Comparison of ENCODE assay signal across 8 mouse cellular contexts in the genomic region with DNA sequence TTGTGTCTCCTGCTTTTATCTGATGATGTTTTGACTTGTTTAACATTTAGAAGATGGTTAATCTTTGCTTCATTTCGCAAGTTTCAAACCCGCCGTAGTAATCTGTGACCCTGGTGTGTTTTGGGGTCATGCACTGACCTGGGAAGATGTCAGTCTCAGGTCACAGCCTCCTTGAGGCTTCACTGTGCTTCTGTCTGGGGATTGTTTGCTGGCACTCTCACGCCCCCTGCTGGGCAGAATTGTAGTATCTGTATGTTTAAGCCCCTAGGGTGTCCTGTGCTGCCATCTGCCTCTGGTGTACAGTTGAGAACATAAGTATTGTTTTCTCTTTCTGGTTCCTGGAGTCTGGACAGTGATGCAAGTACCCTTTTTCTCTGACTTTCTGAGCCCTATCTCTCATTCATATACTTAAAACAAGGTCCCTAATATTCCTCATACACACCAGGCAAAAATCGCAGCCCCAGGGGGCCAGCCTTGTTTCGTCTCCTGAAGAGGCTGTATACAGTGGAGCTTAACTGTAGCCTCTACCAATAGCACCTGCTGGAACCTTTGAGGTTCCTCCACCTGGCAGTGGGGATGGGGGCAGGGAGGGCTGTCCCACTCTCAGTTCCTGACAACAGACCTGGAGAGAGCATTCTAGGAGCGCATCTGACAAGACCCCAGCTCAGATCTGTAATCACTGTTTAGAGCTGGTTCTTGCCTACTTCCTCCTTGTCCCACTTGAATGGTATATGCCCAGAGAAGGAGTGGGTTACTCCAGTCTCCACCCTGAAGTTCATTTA. TPM values are rescaled to one million over a fixed set of nuclear protein-coding genes. Genes with fewer than 3 reads are reported as not detected.
A peak's percentile ranks its signal among the peaks of the same experiment; 100 is the strongest.
DNase-seq lines count a peak whose midpoint lies in the region; ATAC-seq and TF ChIP-seq lines count a peak whose summit lies in the region.

No protein-coding gene starts in this region.

- H3K27me3 ChIP-seq in embryonic facial prominence, embryonic 11.5 days (ENCODE audit: control insufficient read depth, insufficient read depth, low read length) = no peaks in the 10 kb centered on the region
- no peaks in the 10 kb centered on the region for H3K27me3 ChIP-seq in limb, embryonic 14.5 days (ENCODE audit: control insufficient read depth, insufficient read depth, low read length)
- H3K27me3 ChIP-seq in splenic B cell, adult 2 months (ENCODE audit: control insufficient read depth, insufficient read depth, low read length, poor library complexity, severe bottlenecking) = no peaks in the 10 kb centered on the region; the same call in 1 of the 2 replicates

- DNase-seq in A20 (ENCODE audit: low read depth, low spot score) = peak; percentile 74
- DNase-seq in adrenal gland, postnatal 25 days = peak; percentile 80
- peak; percentile 74 for DNase-seq in embryonic facial prominence, embryonic 11.5 days (ENCODE audit: low spot score)
- DNase-seq in heart, adult 8-10 months (ENCODE audit: low spot score) = peak; percentile 80
- DNase-seq in kidney, adult 9 months = peak; percentile 86
- DNase-seq in limb, embryonic 14.5 days (ENCODE audit: low spot score) = peak; percentile 69
- DNase-seq in natural killer cell, adult 2 months (ENCODE audit: low spot score in 2 of 2) = peak; percentile 46 to 81
- peak; percentile 90 for DNase-seq in splenic B cell, adult 2 months (ENCODE audit: low read depth, low spot score)

- no peak overlapping the region for H3K9ac ChIP-seq in embryonic facial prominence, embryonic 11.5 days (replicated peaks; ENCODE audit: low read length)
- no peak overlapping the region for H3K9ac ChIP-seq in limb, embryonic 14.5 days (ENCODE audit: low read depth, low read length, severe bottlenecking)

- no peaks in the 10 kb centered on the region for H3K9me3 ChIP-seq in embryonic facial prominence, embryonic 11.5 days (replicated peaks; ENCODE audit: control insufficient read depth, low read length)
- no peaks in the 10 kb centered on the region for H3K9me3 ChIP-seq in limb, embryonic 14.5 days (ENCODE audit: control insufficient read depth, low read length)

- TF ChIP-seq POLR2A in limb, embryonic 14.5 days (IDR thresholded peaks at IDR 0.05; ENCODE audit: borderline replicate concordance, extremely low read depth, insufficient read depth, insufficient read length) = no peak

- no peak overlapping the region for H3K4me2 ChIP-seq in embryonic facial prominence, embryonic 11.5 days (ENCODE audit: low read depth, low read length)
- H3K4me2 ChIP-seq in limb, embryonic 14.5 days (replicated peaks; ENCODE audit: low read depth, low read length, severe bottlenecking) = no peak overlapping the region

- H3K4me1 ChIP-seq in embryonic facial prominence, embryonic 11.5 days (ENCODE audit: control insufficient read depth, insufficient read depth, low read length) = no peaks in the 10 kb centered on the region
- H3K4me1 ChIP-seq in limb, embryonic 14.5 days (ENCODE audit: control insufficient read depth, insufficient read depth, low read length) = no peaks in the 10 kb centered on the region

- 64% methylated on average over 7 of the region's 7 CpGs for WGBS in embryonic facial prominence, embryonic 11.5 days
- 69% methylated on average over 7 of the region's 7 CpGs for WGBS in limb, embryonic 14.5 days

- H3K27ac ChIP-seq in embryonic facial prominence, embryonic 11.5 days (replicated peaks; ENCODE audit: low read depth, low read length) = no peak overlapping the region
- H3K27ac ChIP-seq in limb, embryonic 14.5 days (replicated peaks; ENCODE audit: low read depth, low read length) = no peak overlapping the region

- H3K4me3 ChIP-seq in embryonic facial prominence, embryonic 11.5 days (ENCODE audit: low read depth, low read length) = no peak overlapping the region
- no peak overlapping the region for H3K4me3 ChIP-seq in limb, embryonic 14.5 days (replicated peaks; ENCODE audit: low read length)

- no peaks in the 10 kb centered on the region; the same call in 1 of the 2 replicates for H3K36me3 ChIP-seq in embryonic facial prominence, embryonic 11.5 days (replicated peaks; ENCODE audit: control insufficient read depth, insufficient read depth, low read depth, low read length)
- peaks cover 65% of the 10 kb centered on the region for H3K36me3 ChIP-seq in limb, embryonic 14.5 days (ENCODE audit: control insufficient read depth, insufficient read depth, low read length)
- H3K36me3 ChIP-seq in splenic B cell, adult 2 months (ENCODE audit: control insufficient read depth, insufficient read depth, low read length, poor library complexity, severe bottlenecking) = peaks cover 6% of the 10 kb centered on the region

- ATAC-seq in embryonic facial prominence, embryonic 11.5 days (replicated peaks; ENCODE audit: insufficient number of reproducible peaks, low FRiP score, low TSS enrichment, low read depth) = no peak
- no peak for ATAC-seq in limb, embryonic 14.5 days (ENCODE audit: low FRiP score, low read depth)

RNA-seq across cellular contexts. Expression of a gene that starts 30.7 kb away (rescaled TPM):
- total RNA-seq in adrenal gland, postnatal 25 days (2021) = 0.12 TPM in 1 of 2 replicates, not detected in the other
- 0.10 TPM in 1 of 2 replicates, not detected in the other for polyA plus RNA-seq in embryonic facial prominence, embryonic 11.5 days (2014; fragmentation: Nextera tagmentation; extraction: Ambion mirVana)
- not detected for total RNA-seq in heart, adult 8-10 months (2022)
- polyA plus RNA-seq in limb, embryonic 14.5 days (2012; rRNA removed) = 0.06 and 0.17 TPM in 2 replicates
- 0.14 TPM in 1 of 2 replicates, not detected in the other for polyA plus RNA-seq in limb, embryonic 14.5 days (2014; fragmentation: Nextera tagmentation; extraction: Ambion mirVana)

RNA-seq across cellular contexts. Expression of a gene that starts 38.9 kb away (rescaled TPM):
- 12.7 and 20.9 TPM in 2 replicates for total RNA-seq in adrenal gland, postnatal 25 days (2021)
- 49.4 and 52.2 TPM in 2 replicates for polyA plus RNA-seq in embryonic facial prominence, embryonic 11.5 days (2014; fragmentation: Nextera tagmentation; extraction: Ambion mirVana)
- total RNA-seq in heart, adult 8-10 months (2022) = 1 to 10 TPM; 6.8 to 9.6 (median 7.5) TPM
- 51.7 and 69.6 TPM in 2 replicates for polyA plus RNA-seq in limb, embryonic 14.5 days (2012; rRNA removed)
- 43.2 and 46.8 TPM in 2 replicates for polyA plus RNA-seq in limb, embryonic 14.5 days (2014; fragmentation: Nextera tagmentation; extraction: Ambion mirVana)
